Mouse (Mus musculus): ENCODE results near the gene Sdhc.
"Not testable (repeated sequence)": the region's sequence is repeated elsewhere in the genome, so short reads cannot be mapped to it uniquely, and the experiment has no call there.

Gene Sdhc

DNA sequence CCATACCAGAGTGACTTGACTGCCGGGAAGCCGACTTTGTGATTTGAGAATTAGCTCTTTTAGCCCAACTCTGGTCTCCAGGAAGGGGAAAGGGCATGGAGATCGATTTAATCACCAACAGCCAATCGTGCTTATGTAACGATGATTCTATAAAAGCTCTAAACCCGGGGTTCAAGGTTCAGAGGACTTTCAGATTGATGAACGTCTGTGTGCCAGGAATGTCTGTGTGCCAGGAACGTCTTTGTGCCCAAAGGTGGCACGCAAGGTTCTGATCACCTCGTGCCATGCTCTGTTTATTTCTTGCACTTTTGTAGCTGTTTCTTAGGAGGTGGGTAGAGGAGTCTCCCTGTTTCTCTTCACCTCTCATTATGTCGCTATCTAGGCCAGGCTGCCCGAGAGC is 18.5 kb upstream of the Sdhc start:
- in situ Hi-C loops (cut with MboI, MseI) = no loop called here

DNA sequence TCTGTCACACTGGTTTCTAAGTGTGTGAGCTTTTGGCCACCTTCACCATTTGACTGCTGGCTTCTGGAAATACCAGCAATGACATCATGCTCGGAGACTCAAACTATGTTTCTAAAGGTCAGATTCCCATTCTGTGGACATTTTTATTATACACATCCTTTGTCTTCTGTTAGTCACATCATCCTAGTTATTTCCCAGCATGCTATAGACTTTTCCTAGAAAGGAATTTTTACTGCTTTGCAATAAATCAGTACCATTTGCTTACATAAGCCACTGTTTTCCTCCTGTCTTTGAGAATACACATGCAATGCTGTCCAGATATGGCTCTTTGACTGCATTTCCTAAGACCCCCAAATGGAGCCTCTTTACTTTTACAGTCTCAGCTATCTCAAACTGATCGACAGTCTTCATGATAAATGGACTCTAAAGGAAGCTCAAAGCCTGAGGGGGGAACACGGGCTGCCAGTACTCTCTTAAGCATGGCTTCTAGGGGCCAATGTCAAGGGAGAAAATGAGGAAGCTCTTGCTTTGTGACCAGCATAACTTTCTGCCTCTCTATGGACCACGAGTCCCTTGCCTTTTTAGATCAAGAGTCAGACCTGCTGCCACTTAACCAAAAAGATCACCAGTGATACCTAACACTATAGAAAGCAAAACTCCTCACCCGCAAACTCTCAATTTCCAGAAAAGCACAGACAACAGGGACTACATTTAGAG is 15.4 kb upstream of the Sdhc start:
- in situ Hi-C loops (cut with MboI, MseI) = no loop called here

DNA sequence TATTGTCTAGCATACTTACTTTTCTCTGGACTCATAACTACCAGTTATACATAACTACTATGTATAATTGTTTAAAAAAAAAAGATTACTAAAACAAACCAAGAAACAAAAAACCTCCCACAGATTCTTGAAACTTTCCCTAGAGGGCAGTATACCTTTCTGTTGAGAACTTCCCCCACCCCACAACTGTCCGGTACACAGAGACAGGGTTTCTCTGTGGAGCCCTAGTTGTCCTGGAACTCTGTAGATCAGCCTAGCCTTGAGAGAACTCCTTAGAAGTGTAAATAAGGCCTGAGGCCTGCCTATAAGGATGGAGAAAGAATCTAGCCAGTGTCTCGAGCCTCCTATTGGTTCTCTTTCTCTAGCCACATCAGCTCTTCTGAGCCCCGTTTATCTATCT is 13.9 kb upstream of the Sdhc start:
- in situ Hi-C loops (cut with MboI, MseI) = no loop called here

DNA sequence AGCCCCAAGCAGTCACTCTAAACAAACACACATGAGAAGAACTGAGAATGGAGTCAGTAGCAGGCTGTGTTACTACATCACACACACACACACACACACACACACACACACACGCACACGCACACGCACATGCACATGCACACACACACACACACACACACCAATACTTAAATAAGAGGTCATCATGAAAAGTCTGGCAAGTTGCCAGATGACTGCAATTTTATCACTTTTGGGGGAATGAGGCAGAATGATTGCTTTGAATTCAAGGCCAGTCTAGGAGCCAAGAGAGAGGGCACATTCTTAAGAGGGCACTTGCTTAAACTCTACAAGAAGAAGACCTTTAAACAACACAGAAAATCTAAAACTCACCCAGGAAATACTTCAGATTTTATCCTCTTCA is 12.1 kb upstream of the Sdhc start:
- in situ Hi-C loops (cut with MboI, MseI) = no loop called here

DNA sequence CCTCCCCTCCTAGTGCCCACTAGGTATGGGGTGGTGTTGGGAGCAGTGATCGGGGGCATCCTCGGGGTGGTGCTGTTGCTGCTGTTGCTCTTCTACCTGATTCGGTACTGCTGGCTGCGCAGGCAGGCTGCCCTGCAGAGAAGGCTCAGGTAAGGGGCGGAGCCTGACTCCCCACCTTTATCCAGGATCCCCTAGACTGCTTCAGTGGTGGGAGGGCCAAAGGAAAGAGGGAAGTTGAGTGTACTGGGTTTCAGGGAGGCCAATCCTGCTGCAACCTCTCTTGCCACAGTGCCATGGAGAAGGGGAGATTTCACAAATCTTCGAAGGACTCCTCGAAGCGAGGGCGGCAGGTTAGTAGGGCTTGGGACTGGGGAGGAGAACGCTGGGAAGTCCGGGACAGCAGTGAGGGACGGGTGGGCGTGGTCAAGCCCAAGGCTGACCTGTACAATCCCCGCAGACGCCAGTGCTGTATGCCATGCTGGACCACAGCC is 9.1 kb upstream of the Sdhc start:
- in situ Hi-C loops (cut with MboI, MseI) = no loop called here

DNA sequence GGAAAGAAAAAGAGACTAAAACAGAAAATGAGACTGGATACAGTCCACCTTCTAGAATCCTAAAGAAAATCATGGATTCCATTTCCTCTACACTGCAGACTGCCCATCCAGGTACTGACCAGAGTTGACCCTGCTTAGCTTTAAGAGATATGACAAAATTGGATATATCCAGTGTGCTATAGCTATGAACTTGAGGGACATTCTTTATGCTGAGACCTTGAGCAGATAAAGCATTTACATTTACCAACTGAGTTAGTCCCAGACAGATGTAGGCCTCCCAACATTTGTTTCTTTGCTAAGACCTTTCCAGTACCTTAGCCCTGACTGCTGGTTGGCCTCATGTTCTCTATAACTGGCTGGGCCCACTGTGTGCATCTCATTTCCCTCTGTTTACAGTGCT is 7.6 kb upstream of the Sdhc start:
- in situ Hi-C loops (cut with MboI, MseI) = no loop called here

DNA sequence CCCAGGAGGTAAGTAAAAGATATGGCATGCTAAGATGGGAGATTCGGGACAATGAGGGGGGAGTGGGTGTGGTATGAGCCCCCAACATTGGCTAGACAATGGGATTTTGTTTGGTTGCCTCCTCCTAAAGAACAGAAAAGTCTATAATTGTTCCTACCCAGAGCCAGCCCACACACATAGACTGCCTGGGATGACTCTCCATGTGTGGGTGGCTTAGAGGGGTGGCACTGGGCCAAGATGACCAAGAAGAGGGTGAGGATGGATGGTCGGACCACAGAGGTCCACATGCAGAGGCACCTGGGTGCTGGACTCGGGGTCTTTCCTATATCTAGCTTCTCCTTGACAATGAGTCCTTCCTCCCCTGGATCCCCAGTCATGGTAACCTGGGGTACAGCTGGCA is 6.2 kb upstream of the Sdhc start:
- in situ Hi-C loops (cut with MboI, MseI) = no loop called here

DNA sequence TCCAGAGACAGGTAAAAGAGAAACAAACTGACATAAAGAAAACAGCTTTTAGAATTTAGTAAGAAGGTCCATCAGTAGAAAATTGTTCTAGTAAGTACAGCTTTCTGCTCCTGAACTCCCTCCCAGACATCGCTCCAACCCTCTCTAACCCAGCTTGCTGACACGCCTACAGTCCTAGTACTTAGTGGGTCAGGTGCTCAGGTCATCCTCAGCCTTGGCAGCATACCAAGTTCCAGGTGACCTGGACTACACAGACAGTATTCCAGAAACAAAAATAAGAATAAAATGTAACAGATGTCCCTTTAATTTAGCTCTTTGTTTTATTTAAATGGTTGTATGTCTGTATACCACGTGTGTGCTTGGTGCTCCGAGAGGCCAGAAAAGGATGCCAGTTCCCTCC is 1.6 kb upstream of the Sdhc start:
- in situ Hi-C loops (cut with MboI, MseI) = no loop called here

DNA sequence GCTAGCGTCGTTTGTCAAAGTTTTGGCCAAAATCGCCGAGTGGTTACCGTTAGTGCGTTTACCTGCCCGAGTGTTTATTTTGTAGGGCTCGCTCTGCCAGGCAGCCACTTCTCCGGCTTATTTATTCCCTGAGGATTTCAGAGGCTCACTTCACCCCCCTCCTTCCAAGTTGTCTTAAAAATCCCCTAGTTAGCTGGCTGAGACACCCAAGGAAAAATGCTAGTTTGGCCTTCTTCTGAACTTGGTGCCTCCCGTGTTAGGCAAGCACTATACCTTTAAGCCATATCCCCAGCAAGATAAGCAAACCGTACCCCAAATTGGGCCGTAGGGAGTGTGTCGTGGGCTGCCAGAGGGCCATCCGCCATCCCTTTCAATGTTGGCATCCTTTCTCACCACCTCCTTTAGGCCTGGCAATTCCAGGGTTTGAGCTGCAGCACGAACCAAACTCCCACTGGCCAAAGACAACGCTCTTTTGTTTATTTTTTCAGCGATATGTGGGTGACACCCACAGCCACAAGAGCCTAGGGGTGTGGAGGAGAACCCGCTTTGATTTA is 512 bp upstream of the Sdhc start:
- in situ Hi-C loops (cut with MboI, MseI) = no loop called here

DNA sequence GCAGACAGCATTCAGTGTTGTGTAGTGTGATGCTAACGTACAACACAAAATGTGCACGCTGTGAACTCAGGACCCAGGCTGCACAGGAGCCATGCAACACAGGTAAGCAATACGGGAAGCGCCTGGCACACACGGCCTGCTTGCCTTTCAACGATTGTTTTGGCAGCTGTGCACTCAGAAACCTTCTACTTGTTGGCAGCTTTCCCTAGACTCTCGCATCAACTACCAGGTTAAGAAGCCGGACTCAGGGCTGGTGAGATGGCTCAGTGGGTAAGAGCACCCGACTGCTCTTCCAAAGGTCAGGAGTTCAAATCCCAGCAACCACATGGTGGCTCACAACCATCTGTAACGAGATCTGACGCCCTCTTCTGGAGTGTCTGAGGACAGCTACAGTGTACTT is 7.4 kb downstream of the Sdhc start:
- in situ Hi-C loops (cut with MboI, MseI) = not testable (repeated sequence)

DNA sequence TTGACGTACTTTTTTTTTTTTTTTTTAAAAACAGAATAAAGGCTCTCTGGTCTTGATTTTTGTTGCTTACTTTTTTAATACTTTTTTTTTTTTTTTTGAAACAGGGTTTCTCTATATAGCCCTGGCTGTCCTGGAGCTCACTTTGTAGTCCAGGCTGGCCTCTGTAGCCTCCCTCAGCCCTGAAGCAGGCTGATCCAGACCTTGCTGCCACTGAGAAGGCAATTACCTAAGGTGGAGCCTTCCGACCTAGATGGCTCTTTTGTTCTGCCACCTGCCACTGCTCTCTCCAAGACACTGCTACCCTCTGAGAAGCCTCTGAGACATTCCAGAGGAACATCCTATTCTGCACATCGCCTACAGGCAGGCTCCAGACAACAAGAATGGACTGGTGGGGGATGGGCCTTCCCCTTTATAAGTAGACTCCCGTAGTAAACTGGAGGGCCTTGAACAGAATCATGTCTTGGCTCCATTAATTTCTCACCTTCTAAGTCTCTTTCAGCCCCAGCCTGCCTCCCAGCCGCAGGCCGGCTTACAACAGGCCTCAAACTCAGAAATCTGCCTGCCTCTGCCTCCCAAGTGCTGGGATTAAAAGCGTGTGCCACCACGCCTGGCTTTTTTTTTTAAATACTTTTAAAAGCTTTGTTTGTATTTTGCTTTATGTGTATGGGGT is 12.8 kb downstream of the Sdhc start:
- in situ Hi-C loops (cut with MboI, MseI) = loop anchor here (5.0 kb wide), 1 partner anchor 80 kb away; no protein-coding TSS in a partner anchor

DNA sequence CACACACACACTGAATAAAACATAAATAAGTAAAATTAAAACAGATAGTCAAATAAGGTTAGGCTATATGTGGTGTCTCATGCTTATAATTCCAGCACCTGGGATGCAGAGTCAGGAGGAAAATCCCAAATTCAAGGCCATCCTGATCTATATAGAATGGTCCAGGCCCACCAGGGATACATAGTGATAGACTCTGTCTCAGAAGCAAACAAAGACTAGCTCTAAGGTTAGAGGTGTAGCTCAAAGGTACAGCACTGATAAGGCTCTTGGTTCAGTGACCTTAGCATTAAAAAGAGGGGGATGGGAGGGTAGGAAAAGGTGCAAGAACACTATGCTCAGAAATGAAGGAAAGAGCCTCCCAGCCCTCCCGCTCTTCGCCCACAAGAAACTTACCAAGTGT is 14.8 kb downstream of the Sdhc start:
- in situ Hi-C loops (cut with MboI, MseI) = loop anchor here (5.0 kb wide), 1 partner anchor 82 kb away; no protein-coding TSS in a partner anchor

DNA sequence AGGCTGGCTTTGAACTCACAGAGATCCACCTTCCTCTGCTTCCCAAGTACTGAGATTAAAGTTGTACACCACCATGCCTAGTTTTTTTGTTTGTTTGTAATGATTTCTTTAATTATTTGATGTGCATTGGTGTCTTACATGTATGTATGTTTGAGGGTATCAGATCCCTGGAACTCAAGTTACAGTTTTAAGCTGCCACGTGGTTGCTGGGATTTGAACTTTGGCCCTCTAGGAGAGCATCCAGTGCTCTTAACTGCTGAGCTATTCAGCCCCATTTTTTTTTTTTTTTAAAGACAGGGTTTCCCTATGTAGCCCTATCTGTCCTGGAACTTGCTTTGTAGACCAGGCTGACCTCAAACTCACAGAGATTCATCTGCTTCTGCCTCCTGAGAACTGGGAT is 19.4 kb downstream of the Sdhc start:
- in situ Hi-C loops (cut with MboI, MseI) = loop anchor here (5.0 kb wide), 1 partner anchor 751 kb away; no protein-coding TSS in a partner anchor

DNA sequence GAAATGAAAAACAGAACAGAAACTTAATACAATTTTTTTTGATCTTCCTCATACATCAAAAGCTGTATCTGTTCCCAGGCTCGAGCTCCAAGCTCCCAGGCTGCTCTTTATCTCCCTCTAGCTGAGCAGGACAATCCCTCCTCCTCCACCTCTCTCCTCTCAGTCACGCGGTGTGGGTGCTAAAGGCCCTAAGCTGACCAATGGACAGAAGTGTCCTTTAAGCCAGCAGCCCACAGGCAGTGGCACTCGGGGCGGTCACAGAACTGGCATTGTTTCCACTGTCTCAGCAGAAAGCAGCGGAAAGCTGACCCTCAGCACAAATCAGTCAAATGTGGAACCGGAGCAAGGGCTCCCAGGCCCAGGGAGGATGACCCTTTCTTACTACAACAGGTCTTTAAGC is 21.2 kb downstream of the Sdhc start:
- in situ Hi-C loops (cut with MboI, MseI) = no loop called here

DNA sequence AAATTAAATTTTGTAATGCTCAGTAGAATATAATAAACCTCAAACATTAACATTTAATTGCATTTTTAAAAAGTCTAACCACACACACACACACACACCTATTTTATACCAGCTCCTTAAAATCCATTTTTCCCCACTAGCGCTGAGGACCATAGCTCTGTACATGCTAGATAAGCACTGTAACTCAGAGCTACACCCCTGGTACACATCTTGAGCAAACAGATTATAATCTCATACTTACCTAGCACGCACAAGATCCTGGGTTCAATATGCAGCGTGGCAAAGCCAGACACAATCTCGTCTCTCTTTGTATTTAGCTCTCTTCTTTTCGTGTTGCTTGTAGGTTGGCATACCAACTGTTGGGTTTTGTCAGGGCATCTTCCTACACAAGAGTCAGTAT is 26.0 kb downstream of the Sdhc start:
- in situ Hi-C loops (cut with MboI, MseI) = no loop called here

DNA sequence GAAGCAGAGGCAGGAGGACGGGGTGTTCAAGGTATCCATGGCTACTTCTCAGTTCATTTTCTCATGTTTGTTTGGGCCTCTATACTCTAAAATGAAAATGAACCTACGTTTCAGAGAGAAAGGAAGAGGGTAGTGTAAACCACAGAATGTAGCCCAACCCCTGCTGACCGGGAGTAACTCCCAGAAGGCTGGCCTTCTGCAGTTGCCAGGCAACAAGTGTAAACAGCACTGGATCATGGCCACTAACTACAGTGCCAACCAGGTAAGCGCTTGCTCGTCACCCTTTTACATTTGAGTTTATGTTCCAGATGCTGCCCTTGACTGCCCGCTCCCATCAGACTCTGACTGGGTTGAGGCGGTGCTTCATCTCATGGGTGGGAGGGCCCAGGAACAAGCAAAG is 27.5 kb downstream of the Sdhc start:
- in situ Hi-C loops (cut with MboI, MseI) = no loop called here

DNA sequence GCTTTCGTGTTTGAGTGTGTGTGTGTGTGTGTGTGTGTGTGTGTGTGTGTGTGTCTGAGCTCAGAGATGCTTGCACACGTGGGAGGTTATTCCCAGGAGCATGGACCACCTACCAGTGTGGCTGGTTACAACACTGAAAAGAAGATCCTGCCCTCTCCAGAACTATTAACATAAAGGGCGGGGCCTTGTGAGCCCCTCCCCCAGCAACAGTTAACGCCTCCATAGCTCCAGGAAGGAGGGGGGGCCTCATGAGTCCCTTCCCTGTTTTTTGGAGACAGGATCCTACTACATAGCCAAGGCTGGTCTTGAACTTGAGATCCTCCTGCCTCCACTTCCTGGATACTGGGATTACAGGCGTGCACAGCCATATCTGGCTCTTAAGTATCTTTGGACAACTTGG is 28.6 kb downstream of the Sdhc start:
- in situ Hi-C loops (cut with MboI, MseI) = no loop called here

DNA sequence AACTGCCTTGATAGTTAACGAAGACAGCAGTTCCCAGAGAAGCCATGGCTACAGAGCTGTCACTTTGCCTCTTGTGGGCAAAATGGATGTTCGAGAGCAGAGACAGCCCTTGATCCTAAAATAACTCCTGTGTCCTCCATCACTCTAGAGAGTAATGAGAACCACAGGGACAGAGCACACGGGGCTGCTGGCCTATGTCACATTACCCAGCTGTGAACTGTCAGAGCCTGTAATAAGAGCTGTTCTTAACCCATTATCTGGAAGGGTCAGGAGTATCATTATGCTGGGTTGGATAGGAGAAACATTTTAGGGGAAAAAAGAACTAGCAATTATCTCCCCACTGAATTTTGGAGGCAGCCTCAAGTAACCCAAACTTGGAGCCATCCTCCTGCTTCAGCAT is 29.5 kb downstream of the Sdhc start:
- in situ Hi-C loops (cut with MboI, MseI) = no loop called here

DNA sequence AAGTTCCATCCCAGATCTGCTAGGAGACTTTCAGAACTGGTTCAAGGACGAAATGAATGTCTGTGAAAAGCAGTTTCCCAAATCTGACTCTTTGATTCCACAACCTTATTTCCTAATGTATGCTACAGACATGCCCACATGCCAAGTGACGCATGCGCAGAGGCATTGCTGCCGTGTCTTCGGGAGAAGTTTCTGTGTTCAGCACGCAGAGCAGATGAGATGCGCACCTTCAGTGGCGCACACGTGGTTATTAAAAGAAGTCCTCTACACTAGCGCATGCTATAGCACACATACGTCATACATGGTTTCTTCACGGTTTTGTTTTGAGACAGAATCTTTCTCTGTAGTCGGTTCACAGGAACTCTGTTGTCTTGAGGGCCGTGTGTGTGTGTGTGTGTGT is 31.0 kb downstream of the Sdhc start:
- in situ Hi-C loops (cut with MboI, MseI) = loop anchor here (5.0 kb wide), 2 partner anchors 103 to 133 kb away; partner anchors contain the start of genes Adamts4, Ndufs2 and Tomm40l

DNA sequence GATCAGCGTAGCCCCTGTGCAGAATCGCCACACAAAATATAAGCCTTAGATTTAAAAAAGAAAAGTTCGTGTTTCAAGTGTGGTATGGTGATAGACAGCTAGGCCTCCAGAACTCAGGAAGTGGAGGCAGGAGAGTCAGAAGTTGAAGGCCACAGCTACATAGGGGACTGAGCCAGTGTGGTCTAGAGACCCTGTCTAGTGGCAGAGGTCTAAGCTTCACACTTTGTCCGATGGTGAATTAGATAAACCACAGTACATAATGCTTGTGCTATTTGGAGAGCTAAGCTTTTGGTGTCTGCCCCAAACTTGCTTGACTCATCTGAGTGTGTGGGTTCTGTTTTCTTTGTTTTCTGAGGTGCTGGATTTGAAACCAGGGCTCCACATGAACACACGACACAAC is 31.4 kb downstream of the Sdhc start:
- in situ Hi-C loops (cut with MboI, MseI) = loop anchor here (5.0 kb wide), 2 partner anchors 103 to 133 kb away; partner anchors contain the start of genes Adamts4, Ndufs2 and Tomm40l

DNA sequence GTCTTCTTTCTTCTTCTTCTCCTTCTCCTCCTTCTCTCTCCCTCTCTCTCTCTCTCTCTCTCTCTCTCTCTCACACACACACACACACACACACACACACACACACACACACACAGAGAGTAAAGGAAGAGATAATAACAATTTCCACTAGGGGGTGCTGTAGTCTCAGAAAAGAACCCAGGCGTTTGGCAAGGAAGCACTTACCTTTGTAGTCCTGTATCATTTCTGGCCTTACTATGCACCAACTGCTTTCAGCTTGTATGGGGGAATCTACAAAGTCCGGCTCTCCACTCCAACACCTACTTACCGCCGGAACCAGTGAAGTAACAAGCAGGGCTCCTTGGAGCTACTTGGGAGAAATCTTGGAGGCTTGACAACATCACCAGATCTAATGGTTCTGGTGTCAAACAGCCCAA is 32.1 kb downstream of the Sdhc start:
- in situ Hi-C loops (cut with MboI, MseI) = loop anchor here (5.0 kb wide), 2 partner anchors 104 to 134 kb away; partner anchors contain the start of genes Adamts4, Ndufs2 and Tomm40l

DNA sequence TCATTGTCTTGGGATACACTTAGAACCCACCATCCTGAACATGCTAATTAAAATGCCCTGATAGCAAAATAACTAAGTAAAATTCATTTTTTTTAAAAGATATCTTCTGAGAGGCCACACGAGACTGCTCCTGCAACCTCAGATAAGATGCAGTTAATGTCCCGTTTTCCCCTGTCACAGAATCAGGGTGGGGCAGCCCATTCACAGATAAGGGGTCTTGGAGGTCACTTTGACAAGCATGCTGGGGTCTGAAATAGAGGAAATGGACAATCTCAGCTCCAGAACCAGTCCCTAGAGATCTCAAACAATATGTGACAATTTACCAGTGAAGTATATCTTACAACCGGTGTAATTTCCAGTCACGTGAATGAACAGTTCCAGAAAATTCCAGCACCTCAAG is 34.1 kb downstream of the Sdhc start:
- in situ Hi-C loops (cut with MboI, MseI) = loop anchor here (5.0 kb wide), 2 partner anchors 106 to 136 kb away; partner anchors contain the start of genes Adamts4, Ndufs2 and Tomm40l
